Mouse (Mus musculus) retina, postnatal 1 day (tissue): ENCODE results near the gene Astl.

Experiments
- DNase-seq: peaks from one replicate; pipeline ENCODE4 v3.0.0-alpha.2; 2012

Astl gene

GRCm38 (mm10) chr2:127328090-127328851 lies 10.2 kb upstream of the Astl start:
- DNase-seq = no peak

- DNase-seq = no peak
Observed at GRCm38 (mm10) chr2:127332807-127333570, 5.5 kb upstream of the Astl start.

GRCm38 (mm10) chr2:127333945-127334603 lies 4.4 kb upstream of the Astl start:
- DNase-seq = peak; percentile 9

- DNase-seq = no peak
Observed at GRCm38 (mm10) chr2:127335078-127335541, 3.3 kb upstream of the Astl start.

GRCm38 (mm10) chr2:127335767-127336496 lies 2.5 kb upstream of the Astl start, which contains the start of gene Dusp2:
Gene Dusp2, plus strand, starts transcription at chr2:127336159.
- peak; percentile 73 for DNase-seq

GRCm38 (mm10) chr2:127336497-127336832 lies 2.0 kb upstream of the Astl start:
- no peak for DNase-seq

- DNase-seq = no peak
Observed at GRCm38 (mm10) chr2:127336885-127337284, 1.6 kb upstream of the Astl start.

GRCm38 (mm10) chr2:127337531-127337930 lies 908 bp upstream of the Astl start:
- DNase-seq = no peak

- no peak for DNase-seq
Observed at GRCm38 (mm10) chr2:127338012-127338411, 427 bp upstream of the Astl start.

GRCm38 (mm10) chr2:127338833-127339232 lies 394 bp downstream of the Astl start:
- DNase-seq = no peak

GRCm38 (mm10) chr2:127339262-127339661 lies 823 bp downstream of the Astl start:
- no peak for DNase-seq

- peak; percentile 71 for DNase-seq
Observed at GRCm38 (mm10) chr2:127341159-127341558, 2.7 kb downstream of the Astl start.

- no peak for DNase-seq
Observed at GRCm38 (mm10) chr2:127346334-127346733, 7.9 kb downstream of the Astl start.

GRCm38 (mm10) chr2:127347147-127347985 lies 8.9 kb downstream of the Astl start:
- no peak for DNase-seq

GRCm38 (mm10) chr2:127353881-127354280 lies 15.4 kb downstream of the Astl start:
- no peak for DNase-seq

GRCm38 (mm10) chr2:127362459-127363281 lies 24.2 kb downstream of the Astl start, which contains the start of gene Adra2b:
Gene Adra2b, plus strand, starts transcription at chr2:127363208.
- DNase-seq = peak; percentile 88

- DNase-seq = no peak
Observed at GRCm38 (mm10) chr2:127363282-127363652, 24.8 kb downstream of the Astl start.

- no peak for DNase-seq
Observed at GRCm38 (mm10) chr2:127363696-127364095, 25.3 kb downstream of the Astl start.

- no peak for DNase-seq
Observed at GRCm38 (mm10) chr2:127364452-127364851, 26.0 kb downstream of the Astl start.

- no peak for DNase-seq
Observed at GRCm38 (mm10) chr2:127367126-127367820, 28.8 kb downstream of the Astl start.
